Mouse (Mus musculus) G1E-ER4 (cell line): ENCODE measurements at regions not wholly inside any gene's neighbourhood (a gene's known extent, or its start where the extent isn't known, plus 50 kb on each side); places are given as distances from the start of the nearest gene placed in this dataset.

Experiments
- GATA1 ChIP-seq: IDR thresholded peaks from one replicate; pipeline ENCODE4 v1.8.0; 2012; ENCODE audit warnings: low read length, inconsistent platforms

GRCm38 (mm10) chr6:51023361-51023760 is 369.1 kb upstream of the Npvf start:
- TF ChIP-seq GATA1 = no peak

GRCm38 (mm10) chr6:51024756-51025155 is 370.5 kb upstream of the Npvf start:
- no peak for TF ChIP-seq GATA1

GRCm38 (mm10) chr6:51025411-51025810 is 371.2 kb upstream of the Npvf start:
- no peak for TF ChIP-seq GATA1

- no peak for TF ChIP-seq GATA1
Measured at GRCm38 (mm10) chr6:51027296-51027695, 373.1 kb upstream of the Npvf start.

GRCm38 (mm10) chr6:51029516-51029915 is 375.3 kb upstream of the Npvf start:
- no peak for TF ChIP-seq GATA1

GRCm38 (mm10) chr6:51029953-51030352 is 375.7 kb upstream of the Npvf start:
- no peak for TF ChIP-seq GATA1

GRCm38 (mm10) chr6:51033835-51034234 is 379.6 kb upstream of the Npvf start:
- TF ChIP-seq GATA1 = no peak

- TF ChIP-seq GATA1 = no peak
Measured at GRCm38 (mm10) chr6:51036074-51036473, 381.8 kb upstream of the Npvf start.

GRCm38 (mm10) chr6:51036553-51036952 is 382.3 kb upstream of the Npvf start:
- TF ChIP-seq GATA1 = no peak

GRCm38 (mm10) chr6:51036956-51037355 is 382.7 kb upstream of the Npvf start:
- no peak for TF ChIP-seq GATA1

- no peak for TF ChIP-seq GATA1
Measured at GRCm38 (mm10) chr6:51039486-51040180, 385.4 kb upstream of the Npvf start.

- TF ChIP-seq GATA1 = no peak
Measured at GRCm38 (mm10) chr6:51043970-51044369, 388.5 kb upstream of the Nfe2l3 start.

GRCm38 (mm10) chr6:51044873-51045272 is 387.6 kb upstream of the Nfe2l3 start:
- TF ChIP-seq GATA1 = no peak

- TF ChIP-seq GATA1 = no peak
Measured at GRCm38 (mm10) chr6:51052451-51052921, 380.0 kb upstream of the Nfe2l3 start.

- no peak for TF ChIP-seq GATA1
Measured at GRCm38 (mm10) chr6:51057229-51057628, 375.2 kb upstream of the Nfe2l3 start.

GRCm38 (mm10) chr6:51059923-51060847 is 372.3 kb upstream of the Nfe2l3 start:
- TF ChIP-seq GATA1 = no peak
